Mouse (Mus musculus): ENCODE measurements around the gene Rpl22. TPM values are rescaled to one million over a fixed set of nuclear protein-coding genes. Genes with fewer than 3 reads are reported as not detected.

Rpl22 gene
- polyA plus RNA-seq, 1 experiment, result 49.7 TPM

DNA sequence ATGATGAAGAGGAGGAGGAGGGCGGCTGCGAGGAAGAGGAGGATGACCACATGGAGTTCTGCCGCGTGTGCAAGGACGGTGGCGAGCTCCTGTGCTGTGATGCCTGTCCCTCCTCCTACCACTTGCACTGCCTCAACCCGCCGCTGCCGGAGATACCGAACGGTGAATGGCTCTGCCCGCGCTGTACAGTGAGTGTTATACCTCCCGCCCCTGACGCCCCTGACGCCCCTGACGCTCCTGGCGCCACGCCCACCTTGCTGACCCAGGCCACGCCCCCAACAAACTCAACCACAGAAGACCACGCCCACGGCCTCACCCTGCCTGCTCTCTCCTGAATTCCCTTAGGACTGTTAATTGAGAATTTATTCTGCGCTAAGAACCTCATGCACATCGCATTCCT, 35.3 kb downstream of the Rpl22 start:
- Histone ChIP-seq H3K27me3 (ENCODE audit: control insufficient read depth, insufficient read depth, low read length) (no peaks in the 10 kb centered on the region), H3K27ac (ENCODE audit: control insufficient read depth, insufficient read depth, low read depth, low read length) (no peak overlapping the region), H3K36me3 (ENCODE audit: control insufficient read depth, insufficient read depth, low read length) (no peaks in the 10 kb centered on the region), H3K4me1 (ENCODE audit: control insufficient read depth, insufficient read depth, low read length) (peaks cover 7% of the 10 kb centered on the region), H3K4me3 (ENCODE audit: control insufficient read depth, low read depth, low read length) (peak overlapping the region; percentile 25)
- no peak for TF ChIP-seq CTCF (IDR thresholded peaks at IDR 0.05; ENCODE audit: control insufficient read depth, insufficient read depth, insufficient replicate concordance, low read depth, low read length)
- TF ChIP-seq POLR2A (IDR thresholded peaks at IDR 0.05; ENCODE audit: control insufficient read depth, low read depth, low read length), result peak; percentile 29; the same call in 1 of the 2 replicates

DNA sequence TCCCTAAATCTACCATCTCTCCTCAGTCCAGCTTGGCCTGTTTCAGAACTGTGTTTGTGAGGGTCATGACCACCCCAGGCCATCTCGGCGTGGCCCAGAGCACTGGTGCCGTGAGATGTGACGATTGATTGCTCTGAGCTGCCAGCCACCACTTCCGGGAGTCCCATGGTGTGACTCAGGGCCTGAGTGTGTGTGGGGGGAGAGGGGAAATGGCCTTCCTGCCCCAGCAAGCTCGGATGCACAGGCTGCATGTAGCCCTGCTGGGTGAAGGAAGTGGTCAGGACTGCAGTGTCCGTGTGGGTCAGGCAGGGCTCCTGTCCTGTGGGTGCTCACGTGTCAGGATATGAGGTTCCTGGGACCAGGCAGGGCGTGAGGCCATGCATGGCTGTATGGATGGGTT, 36.6 kb downstream of the Rpl22 start:
- Histone ChIP-seq H3K4me1 (ENCODE audit: control insufficient read depth, insufficient read depth, low read length) (peaks cover 12% of the 10 kb centered on the region), H3K4me3 (ENCODE audit: control insufficient read depth, low read depth, low read length) (no peak overlapping the region), H3K27me3 (ENCODE audit: control insufficient read depth, insufficient read depth, low read length) (no peaks in the 10 kb centered on the region)

DNA sequence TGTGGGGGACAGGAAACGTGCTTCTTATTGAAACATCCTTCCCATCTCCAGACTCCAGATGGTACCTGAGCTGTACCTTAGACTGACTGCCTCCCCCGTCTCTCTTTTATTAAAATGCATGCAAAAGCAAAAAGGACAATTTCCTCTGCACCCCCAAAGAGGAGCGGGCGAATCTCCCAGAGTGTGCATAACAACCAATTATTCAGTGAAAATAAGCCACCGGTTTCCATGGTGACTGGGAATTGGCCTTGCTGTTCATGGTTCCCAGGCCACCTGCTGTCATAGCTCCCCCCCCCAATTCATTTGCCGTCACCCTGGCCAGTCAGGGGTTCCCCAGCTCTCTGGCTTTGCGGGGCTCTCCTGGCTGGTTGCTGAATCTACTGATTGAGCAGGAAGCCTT, 39.7 kb downstream of the Rpl22 start:
- no peak for TF ChIP-seq POLR2A (IDR thresholded peaks at IDR 0.05; ENCODE audit: control insufficient read depth, low read depth, low read length)
- TF ChIP-seq CTCF (IDR thresholded peaks at IDR 0.05; ENCODE audit: control insufficient read depth, insufficient read depth, insufficient replicate concordance, low read depth, low read length), result no peak
- H3K27me3 ChIP-seq (ENCODE audit: control insufficient read depth, insufficient read depth, low read length), result no peaks in the 10 kb centered on the region
- no peaks in the 10 kb centered on the region for H3K36me3 ChIP-seq (ENCODE audit: control insufficient read depth, insufficient read depth, low read length)
- H3K4me1 ChIP-seq (ENCODE audit: control insufficient read depth, insufficient read depth, low read length), result peaks cover 20% of the 10 kb centered on the region
- H3K4me3 ChIP-seq (ENCODE audit: control insufficient read depth, low read depth, low read length), result no peak overlapping the region
- no peak overlapping the region for H3K27ac ChIP-seq (ENCODE audit: control insufficient read depth, insufficient read depth, low read depth, low read length)

More for the DNA sequence above, 36.6 kb downstream of the Rpl22 start:
- H3K36me3 ChIP-seq (ENCODE audit: control insufficient read depth, insufficient read depth, low read length), result no peaks in the 10 kb centered on the region
- no peak overlapping the region for H3K27ac ChIP-seq (ENCODE audit: control insufficient read depth, insufficient read depth, low read depth, low read length)
- TF ChIP-seq CTCF (IDR thresholded peaks at IDR 0.05; ENCODE audit: control insufficient read depth, insufficient read depth, insufficient replicate concordance, low read depth, low read length) (no peak), POLR2A (IDR thresholded peaks at IDR 0.05; ENCODE audit: control insufficient read depth, low read depth, low read length) (no peak)

DNA sequence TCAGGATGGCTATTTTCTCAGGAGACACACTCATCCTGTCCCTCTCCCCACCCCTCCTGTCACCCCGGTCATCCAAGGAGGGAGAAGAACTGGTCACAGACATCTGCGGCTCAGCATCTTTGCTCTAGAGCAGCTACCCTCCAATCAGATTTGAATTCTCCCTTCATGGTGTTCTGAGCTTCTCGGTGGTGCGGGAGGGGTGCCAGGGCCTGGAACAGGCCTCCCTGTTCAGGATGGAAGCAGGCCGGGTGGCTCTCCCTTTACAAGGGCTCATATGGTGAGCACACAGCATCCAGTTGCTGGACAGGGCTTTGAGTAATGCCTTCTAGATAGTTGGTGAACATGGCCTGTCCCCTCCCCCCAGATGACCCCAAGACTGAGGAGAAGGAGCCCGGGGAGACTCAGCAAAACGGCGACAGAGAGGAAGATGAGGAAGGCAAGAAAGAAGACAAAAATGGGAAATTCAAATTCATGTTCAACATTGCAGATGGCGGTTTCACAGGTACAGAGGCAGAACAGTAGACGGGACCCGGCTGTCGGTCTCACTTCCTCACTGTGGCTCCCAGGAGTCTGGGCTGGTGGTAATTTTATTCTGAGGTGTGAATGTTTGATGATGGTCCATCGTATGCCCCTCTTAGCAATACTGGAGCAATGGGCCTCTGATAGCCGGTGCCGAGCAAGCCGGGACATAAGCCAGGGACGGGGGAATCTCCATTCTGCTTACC, 57.1 kb downstream of the Rpl22 start:
- no peak overlapping the region for H3K4me3 ChIP-seq (ENCODE audit: control insufficient read depth, low read depth, low read length)
- TF ChIP-seq POLR2A (IDR thresholded peaks at IDR 0.05; ENCODE audit: control insufficient read depth, low read depth, low read length) (no peak), CTCF (IDR thresholded peaks at IDR 0.05; ENCODE audit: control insufficient read depth, insufficient read depth, insufficient replicate concordance, low read depth, low read length) (no peak)
- no peak overlapping the region for H3K27ac ChIP-seq (ENCODE audit: control insufficient read depth, insufficient read depth, low read depth, low read length)
- no peaks in the 10 kb centered on the region for H3K27me3 ChIP-seq (ENCODE audit: control insufficient read depth, insufficient read depth, low read length)
- no peaks in the 10 kb centered on the region for H3K4me1 ChIP-seq (ENCODE audit: control insufficient read depth, insufficient read depth, low read length)
- no peaks in the 10 kb centered on the region for H3K36me3 ChIP-seq (ENCODE audit: control insufficient read depth, insufficient read depth, low read length)

Other genes with a start within 250 kb of the Rpl22 start
- 1.2 and 1.5 TPM in 2 replicates for gene Tnfrsf25, start 209.8 kb upstream of the Rpl22 start, polyA plus RNA-seq (2012; rRNA removed)
- gene Espn, start 173.4 kb upstream of the Rpl22 start, polyA plus RNA-seq (2012; rRNA removed), result 84.1 and 87.1 TPM in 2 replicates
- gene Hes2, start 166.9 kb upstream of the Rpl22 start, polyA plus RNA-seq (2012; rRNA removed), result 0.42 and 0.73 TPM in 2 replicates
- gene Acot7, start 147.6 kb upstream of the Rpl22 start, polyA plus RNA-seq (2012; rRNA removed), result 685 and 754 TPM in 2 replicates
- 17.2 and 18.9 TPM in 2 replicates for gene Gpr153, start 51.5 kb upstream of the Rpl22 start, polyA plus RNA-seq (2012; rRNA removed)
- 1.5 and 1.6 TPM in 2 replicates for gene Hes3, start 34.1 kb upstream of the Rpl22 start, polyA plus RNA-seq (2012; rRNA removed)
- 50.9 and 51.6 TPM in 2 replicates for gene Icmt, start 28.5 kb upstream of the Rpl22 start, polyA plus RNA-seq (2012; rRNA removed)
- 0.22 and 0.43 TPM in 2 replicates for gene Rnf207, start 6.7 kb upstream of the Rpl22 start, polyA plus RNA-seq (2012; rRNA removed)
- gene Chd5, start 12.9 kb downstream of the Rpl22 start, polyA plus RNA-seq (2012; rRNA removed), result 87.3 and 88.7 TPM in 2 replicates
- 15.3 and 17.3 TPM in 2 replicates for gene Nphp4, start 151.0 kb downstream of the Rpl22 start, polyA plus RNA-seq (2012; rRNA removed)
- gene Kcnab2, start 152.1 kb downstream of the Rpl22 start, polyA plus RNA-seq (2012; rRNA removed), result 16.7 and 18.3 TPM in 2 replicates

Data from testis, adult 2 months (tissue).